Mouse (Mus musculus) heart, embryonic 12.5 days (tissue): ENCODE results near the gene Hoxd9. TPM values are rescaled to one million over a fixed set of nuclear protein-coding genes. Genes with fewer than 3 reads are reported as not detected.
A peak's percentile ranks its signal among the peaks of the same experiment; 100 is the strongest.

ENCODE experiments used
- ATAC-seq: fragments of 200-750 bp; cut with Nextera tagmentation; 2 replicates; pipeline ENCODE4 v1.8.0; 2017; ENCODE audit warnings: moderate TSS enrichment, moderate library complexity; ENCODE audit not compliant: insufficient number of reproducible peaks, low FRiP score
- H3K27ac ChIP-seq: fragments of 300-500 bp; sonication (generic); 2 replicates; pipeline ENCODE4 v1.5.1; 2016; ENCODE audit warnings: mild to moderate bottlenecking, moderate library complexity; ENCODE audit not compliant: poor library complexity, severe bottlenecking
- H3K27me3 ChIP-seq: fragments of 300-500 bp; sonication (generic); replicated peaks from 2 replicates; pipeline ENCODE4 v1.6.1; 2016; ENCODE audit warnings: mild to moderate bottlenecking, moderate library complexity
- H3K36me3 ChIP-seq: fragments of 300-500 bp; sonication (generic); 2 replicates; pipeline ENCODE4 v1.6.1; 2016; ENCODE audit warnings: mild to moderate bottlenecking, moderate library complexity
- H3K4me1 ChIP-seq: fragments of 300-500 bp; sonication (generic); replicated peaks from 2 replicates; pipeline ENCODE4 v1.6.1; 2016; ENCODE audit warnings: mild to moderate bottlenecking
- H3K4me2 ChIP-seq: fragments of 300-500 bp; sonication (generic); 2 replicates; pipeline ENCODE4 v1.6.1; 2016; ENCODE audit warnings: mild to moderate bottlenecking, moderate library complexity
- H3K4me3 ChIP-seq: fragments of 300-500 bp; sonication (generic); 2 replicates; pipeline ENCODE4 v1.5.1; 2016; ENCODE audit warnings: mild to moderate bottlenecking
- H3K9ac ChIP-seq: fragments of 300-500 bp; sonication (generic); 2 replicates; pipeline ENCODE4 v1.6.1; 2016; ENCODE audit warnings: mild to moderate bottlenecking, moderate library complexity
- H3K9me3 ChIP-seq: fragments of 300-500 bp; sonication (generic); replicated peaks from 2 replicates; pipeline ENCODE4 v1.6.1; 2016; ENCODE audit warnings: mild to moderate bottlenecking, moderate library complexity
- WGBS: fragments of 180-500 bp; shearing (Covaris S2); methylation state at CpG from one replicate; pipeline ENCODE4 v1.1.7; 2016; 5-methylcytosine and 5-hydroxymethylcytosine counted together
- polyA plus RNA-seq: library from polyadenylated mRNA; unstranded; fragments of >200 nt; fragmentation: Nextera tagmentation; extraction: Ambion mirVana; gene quantifications from 2 replicates; pipeline ENCODE4 v1.2.1, GENCODE M21; 2016

The Hoxd9 gene
- polyA plus RNA-seq: 0.08 TPM in 1 of 2 replicates, not detected in the other

- Histone ChIP-seq H3K27ac (no peak within 1 kb of the TSS), H3K4me1 (peaks cover 14% of the 10 kb centered on the region; the same call in 1 of the 2 replicates), H3K27me3 (peaks cover 93% of the 10 kb centered on the region), H3K9me3 (no peaks in the 10 kb centered on the region), H3K4me2 (peak within 1 kb of the TSS; percentile 63), H3K4me3 (peak within 1 kb of the TSS; percentile 34), H3K9ac (0 out of 2 replicates have a peak within 1 kb of the TSS, but pooled peaks have one; percentile 34), H3K36me3 (no peaks in the 10 kb centered on the region)
- 0 out of 2 replicates have a peak, but pooled peaks have one; percentile 41 for ATAC-seq
- WGBS: under 1% methylated on average over 43 of the region's 43 CpGs
Measured at GRCm38 (mm10) chr2:74697567-74698121, at the start of gene Hoxd9. Hoxd9 (plus strand) TSS chr2:74697727.

DNA sequence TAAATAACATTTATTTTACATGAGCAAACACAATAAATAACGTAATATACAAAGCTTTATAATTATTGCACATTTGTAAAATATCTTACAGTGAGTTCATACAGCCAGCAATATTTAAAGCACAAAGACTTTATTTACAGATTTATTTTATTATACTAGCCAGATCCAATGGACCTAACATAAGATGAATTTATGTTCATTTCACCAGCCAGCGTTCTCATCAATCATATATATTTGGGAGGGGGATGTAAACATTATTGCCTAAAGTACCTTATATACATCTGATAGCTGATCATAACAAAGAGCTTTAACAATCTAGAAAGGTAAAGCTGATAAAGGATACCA lies 44.6 kb upstream of the Hoxd9 start:
- Histone ChIP-seq H3K4me3 (no peak overlapping the region), H3K9me3 (no peaks in the 10 kb centered on the region), H3K27ac (no peak overlapping the region), H3K27me3 (peaks cover 86% of the 10 kb centered on the region), H3K4me1 (peaks cover 17% of the 10 kb centered on the region), H3K9ac (no peak overlapping the region), H3K36me3 (no peaks in the 10 kb centered on the region), H3K4me2 (no peak overlapping the region)
- no peak for ATAC-seq
- 40% methylated on average over 2 of the region's 2 CpGs for WGBS

DNA sequence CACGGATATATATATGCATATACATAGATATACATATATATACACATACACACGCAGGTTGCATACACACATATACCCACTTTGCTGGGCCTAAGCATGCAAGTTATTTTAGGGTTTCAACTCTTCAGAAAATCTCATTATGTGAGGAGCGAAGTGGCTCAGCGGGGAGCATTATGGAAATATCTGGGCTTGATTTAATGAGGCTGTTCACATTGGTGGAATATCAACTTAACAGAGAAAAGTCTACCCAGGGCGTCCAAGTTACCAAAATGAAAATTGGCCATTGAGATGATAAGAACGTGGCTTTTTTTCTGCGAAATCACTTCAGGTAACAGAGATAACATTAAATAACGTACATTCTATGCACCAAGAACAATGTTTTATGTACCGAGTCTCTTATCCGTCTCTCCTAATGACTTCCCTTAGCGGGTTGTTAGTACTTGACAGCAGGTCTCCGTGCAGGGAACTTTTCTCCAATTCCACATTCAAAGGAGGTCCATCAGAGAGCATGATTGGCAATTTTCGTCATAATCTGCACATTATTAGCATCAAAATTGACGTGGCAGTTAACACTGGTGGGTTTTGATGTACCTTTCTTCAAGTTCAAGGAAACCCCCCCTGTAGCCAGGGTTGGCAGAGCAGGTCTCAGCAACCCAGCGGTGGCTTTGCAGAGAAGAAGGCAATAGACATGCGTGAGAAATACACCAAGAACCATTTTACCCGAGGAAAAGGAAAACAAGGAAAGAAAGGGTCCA lies 43.6 kb upstream of the Hoxd9 start:
- H3K9ac ChIP-seq: no peak overlapping the region
- no peak overlapping the region for H3K4me2 ChIP-seq
- H3K4me3 ChIP-seq: no peak overlapping the region
- WGBS: 13% methylated on average over 17 of the region's 17 CpGs
- peaks cover 17% of the 10 kb centered on the region for H3K4me1 ChIP-seq
- ATAC-seq: no peak
- no peak overlapping the region for H3K27ac ChIP-seq
- H3K27me3 ChIP-seq: peaks cover 84% of the 10 kb centered on the region
- no peaks in the 10 kb centered on the region for H3K9me3 ChIP-seq
- no peaks in the 10 kb centered on the region for H3K36me3 ChIP-seq

- H3K27me3 ChIP-seq: peaks cover 84% of the 10 kb centered on the region
- H3K4me2 ChIP-seq: no peak overlapping the region
Measured at GRCm38 (mm10) chr2:74654743-74655419, 42.6 kb upstream of the Hoxd9 start.

DNA sequence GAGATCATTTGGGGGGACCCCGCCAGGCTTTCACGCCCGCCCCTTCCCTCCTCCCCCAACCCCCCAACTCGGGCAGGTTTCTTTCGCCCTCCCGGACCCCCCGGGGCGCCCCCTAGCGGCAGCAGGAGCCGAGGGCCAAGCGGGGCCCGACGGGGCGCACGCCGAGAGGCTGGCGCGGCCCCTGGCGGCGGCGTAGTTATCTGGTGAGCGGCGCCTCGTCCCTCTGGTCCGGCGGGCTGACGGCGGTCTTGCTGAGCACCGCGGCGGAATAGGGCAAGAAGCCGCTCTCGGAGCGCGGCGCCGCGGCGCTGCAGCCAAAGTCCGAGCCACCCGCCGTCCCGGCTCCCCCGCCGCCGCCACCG lies 42.1 kb upstream of the Hoxd9 start:
- Histone ChIP-seq H3K4me3 (peak overlapping the region; percentile 42), H3K27me3 (peaks cover 80% of the 10 kb centered on the region), H3K4me2 (peak overlapping the region; percentile 62), H3K9ac (no peak overlapping the region), H3K27ac (no peak overlapping the region), H3K9me3 (no peaks in the 10 kb centered on the region), H3K36me3 (no peaks in the 10 kb centered on the region), H3K4me1 (peaks cover 17% of the 10 kb centered on the region)
- no peak for ATAC-seq
- WGBS: under 1% methylated on average over 44 of the region's 47 CpGs

More at GRCm38 (mm10) chr2:74654743-74655419, 42.6 kb upstream of the Hoxd9 start:
- no peak overlapping the region for H3K9ac ChIP-seq
- H3K27ac ChIP-seq: no peak overlapping the region
- WGBS: 5% methylated on average over 20 of the region's 20 CpGs
- H3K4me1 ChIP-seq: peaks cover 17% of the 10 kb centered on the region
- peak overlapping the region; percentile 42 for H3K4me3 ChIP-seq
- no peak for ATAC-seq
- H3K36me3 ChIP-seq: no peaks in the 10 kb centered on the region
- no peaks in the 10 kb centered on the region for H3K9me3 ChIP-seq

GRCm38 (mm10) chr2:74655821-74656631 lies 41.5 kb upstream of the Hoxd9 start:
- Histone ChIP-seq H3K9me3 (no peaks in the 10 kb centered on the region), H3K4me3 (peak overlapping the region; percentile 42), H3K27me3 (peaks cover 80% of the 10 kb centered on the region), H3K4me1 (peaks cover 21% of the 10 kb centered on the region), H3K36me3 (no peaks in the 10 kb centered on the region), H3K4me2 (peak overlapping the region; percentile 62), H3K27ac (no peak overlapping the region), H3K9ac (no peak overlapping the region)
- no peak for ATAC-seq
- under 1% methylated on average over 69 of the region's 69 CpGs for WGBS

DNA sequence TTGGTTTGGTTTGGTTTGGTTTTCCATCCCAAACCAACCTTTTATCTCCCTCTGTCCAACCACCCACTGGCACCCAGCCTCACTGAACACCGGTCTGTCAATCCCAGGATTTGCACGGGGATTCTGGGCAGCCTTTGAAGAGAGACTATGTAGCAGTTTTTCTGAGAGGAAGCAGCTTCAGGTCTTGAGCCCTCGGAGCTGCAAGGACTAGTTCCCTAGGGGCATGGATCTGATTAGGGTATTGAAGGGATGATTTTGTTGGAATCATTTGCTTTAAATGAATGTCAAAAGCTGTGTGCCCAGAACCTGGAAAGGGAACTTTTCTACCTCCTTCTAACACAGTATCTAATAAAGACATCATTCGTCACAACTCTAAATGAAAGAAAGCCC lies 40.9 kb upstream of the Hoxd9 start:
- Histone ChIP-seq H3K4me1 (peaks cover 24% of the 10 kb centered on the region), H3K9me3 (no peaks in the 10 kb centered on the region), H3K4me2 (no peak overlapping the region), H3K4me3 (no peak overlapping the region), H3K36me3 (no peaks in the 10 kb centered on the region), H3K27me3 (peaks cover 81% of the 10 kb centered on the region), H3K9ac (no peak overlapping the region), H3K27ac (no peak overlapping the region)
- no peak for ATAC-seq
- 2% methylated on average over 4 of the region's 4 CpGs for WGBS

- Histone ChIP-seq H3K4me3 (peak overlapping the region; percentile 15), H3K27me3 (peaks cover 81% of the 10 kb centered on the region), H3K9me3 (no peaks in the 10 kb centered on the region), H3K27ac (no peak overlapping the region), H3K4me2 (peak overlapping the region; percentile 33), H3K4me1 (peaks cover 26% of the 10 kb centered on the region), H3K9ac (no peak overlapping the region), H3K36me3 (no peaks in the 10 kb centered on the region)
- 3% methylated on average over 62 of the region's 62 CpGs for WGBS
- no peak for ATAC-seq
Measured at GRCm38 (mm10) chr2:74657251-74658023, 40.1 kb upstream of the Hoxd9 start.

DNA sequence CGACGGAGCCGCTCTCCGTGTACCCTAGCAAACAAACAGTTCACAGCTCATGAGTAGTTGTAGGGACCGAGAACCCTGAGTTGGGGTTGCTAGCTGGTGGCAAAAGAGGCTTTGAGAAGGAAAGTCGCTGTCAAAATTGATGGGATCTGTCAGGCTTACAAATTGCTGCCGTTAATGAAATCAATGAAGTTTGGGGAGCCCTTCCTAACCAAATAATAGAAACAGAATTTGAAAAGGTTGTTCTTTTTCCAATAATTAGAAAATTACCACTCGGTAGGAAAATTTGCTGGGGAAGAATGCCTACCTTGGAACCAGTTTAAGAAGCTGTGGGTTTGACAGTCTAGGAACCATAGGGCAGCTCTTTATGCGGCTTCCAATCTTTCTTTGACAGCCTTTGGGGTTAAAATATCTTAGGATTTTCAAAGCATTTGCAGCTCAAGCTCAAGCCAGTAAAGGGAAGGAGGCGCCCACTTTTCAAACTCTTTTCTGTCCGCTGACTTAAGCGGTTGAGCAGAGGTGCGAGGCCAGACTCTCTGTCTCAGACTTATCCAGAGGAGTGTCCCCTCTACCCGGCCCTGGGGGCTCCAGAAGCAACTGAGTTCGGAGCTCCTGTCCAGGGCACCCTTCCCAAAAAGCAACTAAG lies 39.4 kb upstream of the Hoxd9 start:
- peaks cover 85% of the 10 kb centered on the region for H3K27me3 ChIP-seq
- H3K4me2 ChIP-seq: peak overlapping the region; percentile 33; the same call in 1 of the 2 replicates
- H3K9me3 ChIP-seq: no peaks in the 10 kb centered on the region
- H3K36me3 ChIP-seq: no peaks in the 10 kb centered on the region
- peak overlapping the region; percentile 15 for H3K4me3 ChIP-seq
- peaks cover 26% of the 10 kb centered on the region for H3K4me1 ChIP-seq
- ATAC-seq: no peak
- WGBS: under 1% methylated on average over 15 of the region's 15 CpGs
- H3K27ac ChIP-seq: no peak overlapping the region
- no peak overlapping the region for H3K9ac ChIP-seq
